Mouse (Mus musculus) B cell, adult 2 months (primary cell): ENCODE measurements around the gene Dync1h1.

ENCODE experiments used
- DNase-seq, 2 experiments: peaks; one replicate each; pipeline ENCODE4 v3.0.0; 2022

Gene Dync1h1

GRCm38 (mm10) chr12:110601241-110602218, at the start of gene Dync1h1:
TSS of gene Dync1h1 (plus strand) at chr12:110601452.
- DNase-seq = peak; percentile 97

GRCm38 (mm10) chr12:110552113-110552512, 49.1 kb upstream of the Dync1h1 start:
- no peak for DNase-seq

- DNase-seq = no peak
These were observed 47.9 kb upstream of the Dync1h1 start for GRCm38 (mm10) chr12:110553362-110553761.

- no peak for DNase-seq
These were observed 45.6 kb upstream of the Dync1h1 start for GRCm38 (mm10) chr12:110555536-110556240.

- DNase-seq = no peak
These were observed 44.2 kb upstream of the Dync1h1 start for GRCm38 (mm10) chr12:110556861-110557628.

- no peak for DNase-seq
These were observed 43.1 kb upstream of the Dync1h1 start for GRCm38 (mm10) chr12:110558175-110558574.

GRCm38 (mm10) chr12:110563383-110563782, 37.9 kb upstream of the Dync1h1 start:
- DNase-seq = no peak

- DNase-seq = no peak
These were observed 36.4 kb upstream of the Dync1h1 start for GRCm38 (mm10) chr12:110564848-110565247.

- DNase-seq = no peak
These were observed 34.9 kb upstream of the Dync1h1 start for GRCm38 (mm10) chr12:110566366-110566765.

- DNase-seq = no peak
These were observed 30.2 kb upstream of the Dync1h1 start for GRCm38 (mm10) chr12:110571050-110571449.

- DNase-seq = no peak
These were observed 28.9 kb upstream of the Dync1h1 start for GRCm38 (mm10) chr12:110572351-110572750.

GRCm38 (mm10) chr12:110573635-110574034, 27.6 kb upstream of the Dync1h1 start:
- DNase-seq = no peak

GRCm38 (mm10) chr12:110575926-110576325, 25.3 kb upstream of the Dync1h1 start:
- no peak for DNase-seq

GRCm38 (mm10) chr12:110578333-110578732, 22.9 kb upstream of the Dync1h1 start:
- no peak for DNase-seq

- no peak for DNase-seq
These were observed 12.6 kb upstream of the Dync1h1 start for GRCm38 (mm10) chr12:110588622-110589021.

GRCm38 (mm10) chr12:110590804-110591259, 10.4 kb upstream of the Dync1h1 start:
- no peak for DNase-seq

- peak; percentile 92 to 94 for DNase-seq
These were observed 9.9 kb upstream of the Dync1h1 start for GRCm38 (mm10) chr12:110591260-110591883.

- DNase-seq = peak; percentile 80 to 81
These were observed 2.7 kb upstream of the Dync1h1 start for GRCm38 (mm10) chr12:110598527-110598926.

- no peak for DNase-seq
These were observed 1.5 kb upstream of the Dync1h1 start for GRCm38 (mm10) chr12:110599791-110600190.

GRCm38 (mm10) chr12:110600225-110600991, 844 bp upstream of the Dync1h1 start:
- no peak for DNase-seq

- DNase-seq = peak; percentile 24 to 43
These were observed 4.9 kb downstream of the Dync1h1 start for GRCm38 (mm10) chr12:110606161-110606560.

GRCm38 (mm10) chr12:110606676-110607075, 5.4 kb downstream of the Dync1h1 start:
- DNase-seq = no peak
